Mouse (Mus musculus): ENCODE measurements at regions not wholly inside any gene's neighbourhood (a gene's known extent, or its start where the extent isn't known, plus 50 kb on each side); places are given as distances from the start of the nearest gene placed in this dataset.
A peak's percentile ranks its signal among the peaks of the same experiment; 100 is the strongest.
"Not testable (repeated sequence)": the region's sequence is repeated elsewhere in the genome, so short reads cannot be mapped to it uniquely, and the experiment has no call there.

GRCm38 (mm10) chr2:3864872-3865271 lies 152.6 kb upstream of the Frmd4a start:
- no peak overlapping the region for H3K9ac ChIP-seq (ENCODE audit: low read depth, low read length)
- TF ChIP-seq CTCF (IDR thresholded peaks at IDR 0.05): no peak
- TF ChIP-seq EP300 (IDR thresholded peaks at IDR 0.05; ENCODE audit: insufficient read depth, low read depth, low read length): no peak
- no peak for TF ChIP-seq POLR2A (IDR thresholded peaks at IDR 0.05; ENCODE audit: insufficient read depth, low read depth, low read length)
- H3K27me3 ChIP-seq (ENCODE audit: control insufficient read depth, insufficient read depth, low read length): no peaks in the 10 kb centered on the region
- WGBS: 83% methylated on average over 10 of the region's 10 CpGs
- H3K4me3 ChIP-seq: no peak overlapping the region
- DNase-seq: no peak
- no peaks in the 10 kb centered on the region for H3K79me2 ChIP-seq (replicated peaks; ENCODE audit: control insufficient read depth, insufficient read depth, low read length)
- intact Hi-C loops (cut with DNase I): no loop called here
- no peaks in the 10 kb centered on the region for H3K4me1 ChIP-seq (ENCODE audit: control insufficient read depth, insufficient read depth, low read length)
- no peak overlapping the region for H3K27ac ChIP-seq
- H3K36me3 ChIP-seq (ENCODE audit: control insufficient read depth, insufficient read depth, low read length): no peaks in the 10 kb centered on the region

- 75% methylated on average over 4 of the region's 4 CpGs for WGBS
- intact Hi-C loops (cut with DNase I): not testable (repeated sequence)
Observed at GRCm38 (mm10) chr2:3866736-3867135, 150.8 kb upstream of the Frmd4a start.

GRCm38 (mm10) chr2:3869701-3870100 lies 147.8 kb upstream of the Frmd4a start:
- Histone ChIP-seq H3K36me3 (ENCODE audit: control insufficient read depth, insufficient read depth, low read length) (no peaks in the 10 kb centered on the region), H3K9ac (ENCODE audit: low read depth, low read length) (no peak overlapping the region), H3K4me1 (ENCODE audit: control insufficient read depth, insufficient read depth, low read length) (no peaks in the 10 kb centered on the region), H3K27me3 (ENCODE audit: control insufficient read depth, insufficient read depth, low read length) (no peaks in the 10 kb centered on the region), H3K4me3 (no peak overlapping the region), H3K27ac (no peak overlapping the region), H3K79me2 (replicated peaks; ENCODE audit: control insufficient read depth, insufficient read depth, low read length) (no peaks in the 10 kb centered on the region)
- TF ChIP-seq POLR2A (IDR thresholded peaks at IDR 0.05; ENCODE audit: insufficient read depth, low read depth, low read length) (no peak), CTCF (IDR thresholded peaks at IDR 0.05) (no peak), EP300 (IDR thresholded peaks at IDR 0.05; ENCODE audit: insufficient read depth, low read depth, low read length) (no peak)
- DNase-seq: no peak
- 77% methylated on average over 1 of the region's 1 CpGs for WGBS
- intact Hi-C loops (cut with DNase I): no loop called here

More at GRCm38 (mm10) chr2:3866736-3867135, 150.8 kb upstream of the Frmd4a start:
- not testable (repeated sequence) for H3K79me2 ChIP-seq (replicated peaks; ENCODE audit: control insufficient read depth, insufficient read depth, low read length); H3K27ac ChIP-seq; DNase-seq; H3K4me3 ChIP-seq; H3K36me3 ChIP-seq (ENCODE audit: control insufficient read depth, insufficient read depth, low read length); H3K27me3 ChIP-seq (ENCODE audit: control insufficient read depth, insufficient read depth, low read length); H3K4me1 ChIP-seq (ENCODE audit: control insufficient read depth, insufficient read depth, low read length); H3K9ac ChIP-seq (ENCODE audit: low read depth, low read length)

- Histone ChIP-seq H3K79me2 (replicated peaks; ENCODE audit: control insufficient read depth, insufficient read depth, low read length) (no peaks in the 10 kb centered on the region), H3K9ac (ENCODE audit: low read depth, low read length) (no peak overlapping the region), H3K27me3 (ENCODE audit: control insufficient read depth, insufficient read depth, low read length) (no peaks in the 10 kb centered on the region), H3K4me1 (ENCODE audit: control insufficient read depth, insufficient read depth, low read length) (no peaks in the 10 kb centered on the region), H3K27ac (no peak overlapping the region), H3K36me3 (ENCODE audit: control insufficient read depth, insufficient read depth, low read length) (no peaks in the 10 kb centered on the region), H3K4me3 (no peak overlapping the region)
- intact Hi-C loops (cut with DNase I): no loop called here
- WGBS: 75% methylated on average over 3 of the region's 3 CpGs
- DNase-seq: peak; percentile 22 to 27
- TF ChIP-seq EP300 (IDR thresholded peaks at IDR 0.05; ENCODE audit: insufficient read depth, low read depth, low read length) (no peak), CTCF (IDR thresholded peaks at IDR 0.05) (no peak), POLR2A (IDR thresholded peaks at IDR 0.05; ENCODE audit: insufficient read depth, low read depth, low read length) (no peak)
Observed at GRCm38 (mm10) chr2:3871748-3872147, 145.8 kb upstream of the Frmd4a start.

- no peak for TF ChIP-seq CTCF (IDR thresholded peaks at IDR 0.05)
- TF ChIP-seq EP300 (IDR thresholded peaks at IDR 0.05; ENCODE audit: insufficient read depth, low read depth, low read length): no peak
- no peak for TF ChIP-seq POLR2A (IDR thresholded peaks at IDR 0.05; ENCODE audit: insufficient read depth, low read depth, low read length)
- no peaks in the 10 kb centered on the region for H3K36me3 ChIP-seq (ENCODE audit: control insufficient read depth, insufficient read depth, low read length)
- WGBS: 78% methylated on average over 6 of the region's 6 CpGs
- H3K4me1 ChIP-seq (ENCODE audit: control insufficient read depth, insufficient read depth, low read length): no peaks in the 10 kb centered on the region
- no peaks in the 10 kb centered on the region for H3K27me3 ChIP-seq (ENCODE audit: control insufficient read depth, insufficient read depth, low read length)
- intact Hi-C loops (cut with DNase I): no loop called here
- H3K4me3 ChIP-seq: no peak overlapping the region
- no peak overlapping the region for H3K27ac ChIP-seq
- no peaks in the 10 kb centered on the region for H3K79me2 ChIP-seq (replicated peaks; ENCODE audit: control insufficient read depth, insufficient read depth, low read length)
- no peak overlapping the region for H3K9ac ChIP-seq (ENCODE audit: low read depth, low read length)
- DNase-seq: no peak
Observed at GRCm38 (mm10) chr2:3887000-3887399, 130.5 kb upstream of the Frmd4a start.

DNA sequence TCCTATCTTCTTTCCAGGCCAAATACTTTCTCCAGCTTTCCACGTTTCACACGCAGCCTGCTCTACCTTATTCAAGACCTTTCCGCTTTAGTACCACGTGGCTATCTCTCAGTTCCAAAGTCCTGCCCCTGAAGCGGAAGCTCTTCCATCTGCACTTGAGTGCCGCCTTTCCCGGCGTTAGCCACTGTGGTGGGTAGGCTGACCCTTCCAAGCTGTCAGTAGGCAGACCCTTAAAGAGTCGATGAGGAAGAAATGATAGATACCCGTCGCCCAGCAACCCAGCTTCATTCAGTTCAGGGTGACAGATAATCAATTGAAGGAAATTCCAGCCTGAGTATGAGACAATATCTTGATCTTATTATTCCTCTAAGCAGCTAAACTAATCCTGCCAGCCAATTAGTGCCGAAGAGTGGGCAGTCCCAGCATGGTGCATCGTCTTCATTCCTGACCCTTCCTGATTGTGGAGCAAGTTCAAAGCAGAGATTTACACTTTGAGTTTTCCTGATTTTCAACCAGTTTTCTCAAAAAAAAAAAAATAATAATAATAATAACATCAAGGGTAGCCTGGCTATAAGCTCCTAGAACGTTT lies 129.6 kb upstream of the Frmd4a start:
- Histone ChIP-seq H3K79me2 (replicated peaks; ENCODE audit: control insufficient read depth, insufficient read depth, low read length) (no peaks in the 10 kb centered on the region), H3K4me3 (no peak overlapping the region), H3K27ac (no peak overlapping the region), H3K4me1 (ENCODE audit: control insufficient read depth, insufficient read depth, low read length) (no peaks in the 10 kb centered on the region), H3K9ac (ENCODE audit: low read depth, low read length) (no peak overlapping the region), H3K36me3 (ENCODE audit: control insufficient read depth, insufficient read depth, low read length) (no peaks in the 10 kb centered on the region), H3K27me3 (ENCODE audit: control insufficient read depth, insufficient read depth, low read length) (no peaks in the 10 kb centered on the region)
- 66% methylated on average over 14 of the region's 14 CpGs for WGBS
- intact Hi-C loops (cut with DNase I): no loop called here
- no peak for DNase-seq
- TF ChIP-seq POLR2A (IDR thresholded peaks at IDR 0.05; ENCODE audit: insufficient read depth, low read depth, low read length) (no peak), EP300 (IDR thresholded peaks at IDR 0.05; ENCODE audit: insufficient read depth, low read depth, low read length) (no peak), CTCF (IDR thresholded peaks at IDR 0.05) (no peak)
